Mouse (Mus musculus) right cerebral cortex, postnatal 25 days (tissue): ENCODE results near the gene Psmd3.
"Not testable (repeated sequence)": the region's sequence is repeated elsewhere in the genome, so short reads cannot be mapped to it uniquely, and the experiment has no call there.

Experiments
- DNase-seq: peaks from one replicate; pipeline ENCODE4 v3.0.0; 2022

Psmd3 gene

GRCm38 (mm10) chr11:98681786-98682745 lies at the start of gene Psmd3:
TSS of gene Psmd3 (plus strand) at chr11:98682554.
- DNase-seq: peak; percentile 98

- DNase-seq: not testable (repeated sequence)
These were observed 46.9 kb upstream of the Psmd3 start for GRCm38 (mm10) chr11:98635312-98635970.

GRCm38 (mm10) chr11:98637501-98637900 lies 44.9 kb upstream of the Psmd3 start:
- DNase-seq: no peak

- DNase-seq: no peak
These were observed 42.3 kb upstream of the Psmd3 start for GRCm38 (mm10) chr11:98640091-98640490.

GRCm38 (mm10) chr11:98644757-98645156 lies 37.6 kb upstream of the Psmd3 start:
- DNase-seq: no peak

GRCm38 (mm10) chr11:98645946-98646345 lies 36.4 kb upstream of the Psmd3 start:
- DNase-seq: no peak

- no peak for DNase-seq
These were observed 35.9 kb upstream of the Psmd3 start, which contains the start of gene Gsdma2 for GRCm38 (mm10) chr11:98646459-98646858. TSS of gene Gsdma2 (plus strand) at chr11:98646759.

- peak; percentile 4 for DNase-seq
These were observed 27.3 kb upstream of the Psmd3 start for GRCm38 (mm10) chr11:98655076-98655475.

GRCm38 (mm10) chr11:98660517-98660916 lies 21.8 kb upstream of the Psmd3 start:
- DNase-seq: peak; percentile 13

- DNase-seq: no peak
These were observed 18.3 kb upstream of the Psmd3 start, which contains the start of gene Gsdma for GRCm38 (mm10) chr11:98664091-98664490. TSS of gene Gsdma (plus strand) at chr11:98664351.

- DNase-seq: no peak
These were observed 13.4 kb upstream of the Psmd3 start for GRCm38 (mm10) chr11:98668984-98669383.

- no peak for DNase-seq
These were observed 11.0 kb upstream of the Psmd3 start for GRCm38 (mm10) chr11:98671284-98671815.

- DNase-seq: no peak
These were observed 10.5 kb upstream of the Psmd3 start for GRCm38 (mm10) chr11:98671857-98672256.

GRCm38 (mm10) chr11:98672482-98672881 lies 9.9 kb upstream of the Psmd3 start:
- DNase-seq: no peak

- peak; percentile 23 for DNase-seq
These were observed 9.2 kb upstream of the Psmd3 start for GRCm38 (mm10) chr11:98673136-98673535.

GRCm38 (mm10) chr11:98675829-98676363 lies 6.5 kb upstream of the Psmd3 start:
- DNase-seq: no peak

- no peak for DNase-seq
These were observed 2.3 kb upstream of the Psmd3 start for GRCm38 (mm10) chr11:98680023-98680422.

GRCm38 (mm10) chr11:98680595-98680994 lies 1.8 kb upstream of the Psmd3 start:
- not testable (repeated sequence) for DNase-seq

GRCm38 (mm10) chr11:98681186-98681585 lies 1.2 kb upstream of the Psmd3 start:
- DNase-seq: no peak

GRCm38 (mm10) chr11:98682811-98683210 lies 457 bp downstream of the Psmd3 start:
- DNase-seq: no peak

GRCm38 (mm10) chr11:98685642-98686041 lies 3.3 kb downstream of the Psmd3 start:
- no peak for DNase-seq

- DNase-seq: no peak
These were observed 4.6 kb downstream of the Psmd3 start for GRCm38 (mm10) chr11:98686976-98687375.

GRCm38 (mm10) chr11:98688009-98688408 lies 5.7 kb downstream of the Psmd3 start:
- no peak for DNase-seq
